Mouse (Mus musculus): ENCODE results near the gene Miip.

DNA sequence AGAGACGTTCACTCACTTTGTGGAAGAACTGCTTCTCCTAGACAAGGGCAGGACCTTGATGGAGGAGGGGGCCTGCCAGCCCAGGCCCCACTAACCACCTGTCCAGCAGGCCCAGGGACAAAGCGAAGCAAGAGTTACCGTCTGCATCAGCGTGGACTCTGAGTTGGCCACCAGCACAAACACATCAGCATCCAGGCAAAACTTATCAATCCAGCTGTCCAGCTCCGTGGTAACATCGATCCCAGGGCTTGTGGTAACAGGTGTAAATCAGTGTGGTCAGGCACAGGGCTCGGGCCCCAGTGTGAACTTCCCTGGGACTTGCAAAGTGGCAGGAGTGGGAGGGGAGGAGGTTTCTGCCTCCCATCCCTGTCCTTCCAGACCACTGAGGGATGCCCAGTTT, 18.7 kb upstream of the Miip start:
- TF ChIP-seq POLR2A (IDR thresholded peaks at IDR 0.05; ENCODE audit: borderline replicate concordance, low read depth, low read length) (no peak), CTCF (IDR thresholded peaks at IDR 0.05; ENCODE audit: low read depth, low read length) (no peak)
